Mouse (Mus musculus): ENCODE results near the gene Smcr8.
"Not testable (repeated sequence)": the region's sequence is repeated elsewhere in the genome, so short reads cannot be mapped to it uniquely, and the experiment has no call there.

Gene Smcr8

GRCm38 (mm10) chr11:60784179-60784922 is 7.0 kb downstream of the Smcr8 start:
- DNase-seq (ENCODE audit: low read depth, low spot score): no peak

- no peak for DNase-seq (ENCODE audit: low read depth, low spot score)
Measured at GRCm38 (mm10) chr11:60787595-60787994, 10.3 kb downstream of the Smcr8 start.

DNA sequence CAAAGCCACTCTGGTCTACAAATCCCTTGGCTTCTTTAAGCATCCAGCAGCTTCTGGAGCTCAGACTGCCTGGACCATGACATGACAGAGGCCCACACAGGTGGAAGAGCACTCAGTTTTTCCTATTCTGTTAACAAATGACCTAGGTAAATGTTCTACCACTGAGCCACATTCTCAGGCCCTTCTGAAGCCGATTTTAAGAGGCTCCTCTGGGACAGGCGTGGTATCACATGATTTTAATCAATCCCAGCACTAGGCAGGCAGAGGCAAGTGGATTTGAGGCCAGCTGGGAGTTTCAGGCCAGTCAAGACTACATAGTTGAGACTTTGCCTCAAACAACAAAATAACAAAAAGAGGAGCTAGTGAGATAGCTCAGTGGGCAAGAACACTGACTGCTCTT is 13.1 kb downstream of the Smcr8 start:
- no peak for DNase-seq (ENCODE audit: low read depth, low spot score)

- DNase-seq (ENCODE audit: low read depth, low spot score): no peak
Measured at GRCm38 (mm10) chr11:60796342-60796741, 19.0 kb downstream of the Smcr8 start.

GRCm38 (mm10) chr11:60799977-60800376 is 22.7 kb downstream of the Smcr8 start:
- peak; percentile 32 for DNase-seq (ENCODE audit: low read depth, low spot score)

- DNase-seq (ENCODE audit: low read depth, low spot score): no peak
Measured at GRCm38 (mm10) chr11:60800892-60801291, 23.6 kb downstream of the Smcr8 start.

GRCm38 (mm10) chr11:60808286-60809070 is 31.2 kb downstream of the Smcr8 start:
- DNase-seq (ENCODE audit: low read depth, low spot score): peak; percentile 76

DNA sequence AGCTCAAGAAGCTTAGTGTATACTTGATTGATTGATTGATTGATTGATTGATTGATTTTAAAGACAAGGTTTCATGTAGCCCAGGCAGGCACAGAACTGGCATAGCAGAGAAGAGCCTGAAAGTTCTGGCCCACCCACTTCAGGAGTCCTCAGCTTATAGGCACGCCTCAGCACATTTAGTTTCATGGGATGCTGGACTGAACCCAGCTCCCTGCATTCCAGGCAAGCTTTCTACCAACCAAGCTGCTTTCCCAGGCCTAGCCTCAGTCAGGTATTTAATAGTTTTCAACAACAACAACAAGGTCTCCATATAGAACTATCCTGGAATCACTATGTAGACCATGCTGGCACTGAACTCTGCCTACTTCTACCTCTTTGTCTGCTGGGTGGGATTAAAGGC is 32.2 kb downstream of the Smcr8 start:
- DNase-seq (ENCODE audit: low read depth, low spot score): peak; percentile 60

DNA sequence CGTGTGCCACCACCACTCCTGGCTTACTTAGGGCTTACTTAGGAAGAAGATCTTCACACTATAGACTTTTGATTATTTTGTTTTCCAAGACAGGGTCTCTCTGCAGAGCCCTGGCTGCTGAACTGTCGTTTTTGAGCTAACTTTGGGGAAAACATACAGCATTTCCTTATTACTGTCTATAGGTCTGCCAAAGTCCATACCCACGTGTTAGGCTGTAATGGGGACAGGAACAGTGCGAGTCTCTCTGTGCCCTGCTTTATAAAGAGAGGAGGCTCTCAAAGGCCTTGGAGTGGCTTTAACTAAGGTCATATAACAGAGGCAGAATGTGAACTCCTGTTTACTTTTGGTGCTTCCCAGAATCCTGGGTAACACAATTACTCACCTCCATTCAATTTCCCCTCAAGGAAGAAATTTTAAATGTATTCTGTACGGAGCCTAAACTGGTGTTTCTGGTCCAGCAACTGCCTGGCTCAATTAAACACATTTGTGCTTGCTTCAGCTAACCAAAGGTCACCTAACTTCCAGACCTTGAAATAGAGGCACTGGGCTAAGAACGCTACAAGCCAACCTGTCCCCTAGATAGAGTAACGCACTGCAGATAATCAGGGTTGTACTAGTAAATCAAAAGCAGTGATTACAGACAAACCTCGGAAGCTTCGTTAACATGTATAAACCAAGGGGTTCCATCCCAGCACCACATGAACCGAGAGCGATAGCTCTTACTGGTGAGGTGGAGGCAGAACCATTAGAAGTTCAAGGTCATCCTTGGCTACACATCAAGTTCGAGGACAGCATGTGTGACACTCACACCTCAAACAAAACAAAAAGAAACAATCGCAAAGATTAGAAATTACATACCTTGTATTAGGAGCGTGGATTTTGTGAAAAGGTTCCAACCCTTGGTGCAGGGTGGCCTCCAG is 33.0 kb downstream of the Smcr8 start:
- DNase-seq (ENCODE audit: low read depth, low spot score): peak; percentile 18

GRCm38 (mm10) chr11:60811054-60811460 is 33.7 kb downstream of the Smcr8 start:
- peak; percentile 96 for DNase-seq (ENCODE audit: low read depth, low spot score)

GRCm38 (mm10) chr11:60811618-60812017 is 34.3 kb downstream of the Smcr8 start, which contains the start of gene Shmt1:
Gene Shmt1 (minus strand): TSS chr11:60811718.
- DNase-seq (ENCODE audit: low read depth, low spot score): not testable (repeated sequence)

- no peak for DNase-seq (ENCODE audit: low read depth, low spot score)
Measured at GRCm38 (mm10) chr11:60816398-60816797, 39.1 kb downstream of the Smcr8 start.

DNA sequence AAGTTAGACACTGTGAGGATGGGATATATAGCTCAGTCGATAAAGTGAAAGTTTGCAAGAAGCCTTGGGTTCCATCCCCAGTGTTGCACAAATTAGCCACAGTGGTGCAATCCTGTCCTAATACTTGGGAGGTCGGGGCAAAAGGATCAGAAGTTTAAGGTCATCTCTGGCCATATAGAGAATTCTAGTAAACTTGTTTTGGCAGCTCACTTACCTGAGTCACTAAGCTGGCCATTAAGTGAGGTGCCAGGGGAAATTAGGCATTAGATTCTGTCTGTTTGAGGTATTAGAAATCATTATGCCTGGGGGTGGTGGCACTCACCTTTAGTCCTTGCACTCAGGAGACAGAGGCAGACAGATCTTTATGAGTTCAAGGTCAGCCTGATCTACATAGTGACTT is 46.4 kb downstream of the Smcr8 start:
- no peak for DNase-seq (ENCODE audit: low read depth, low spot score)

- no peak for DNase-seq (ENCODE audit: low read depth, low spot score)
Measured at GRCm38 (mm10) chr11:60825191-60825590, 47.9 kb downstream of the Smcr8 start.

- no peak for DNase-seq (ENCODE audit: low read depth, low spot score)
Measured at GRCm38 (mm10) chr11:60826700-60827099, 49.4 kb downstream of the Smcr8 start.

DNA sequence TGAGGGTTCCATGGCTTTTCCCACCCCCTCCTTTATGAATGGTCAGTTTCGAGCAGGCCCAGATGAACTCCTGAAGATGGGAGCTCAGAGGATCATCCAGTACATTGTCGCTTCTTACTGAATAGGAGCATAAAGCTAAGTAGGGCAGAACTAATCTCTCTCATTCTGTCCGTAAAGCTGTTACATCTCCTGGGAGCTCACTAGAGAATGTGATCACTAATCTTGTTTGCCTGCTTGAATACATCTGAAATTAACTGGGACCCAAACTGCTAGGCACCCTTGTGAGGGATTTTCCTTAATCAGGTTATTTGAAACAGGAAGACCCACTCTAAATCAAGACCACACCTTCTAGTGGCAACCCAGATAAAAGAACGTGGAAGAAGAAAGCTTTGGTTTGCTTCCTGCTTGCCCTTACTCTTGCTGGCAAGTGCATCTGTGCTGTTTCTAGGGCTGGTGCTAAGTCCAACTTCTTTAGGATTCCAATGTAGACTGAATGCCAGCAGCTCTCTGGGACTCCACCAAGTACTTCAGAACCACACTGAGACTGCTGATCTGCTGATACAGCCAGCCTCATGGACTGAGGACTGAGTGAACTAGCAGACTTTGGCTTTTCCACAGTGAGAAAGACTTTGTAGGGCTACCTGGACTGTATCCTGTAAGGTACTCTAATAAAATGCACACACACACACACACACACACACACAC is 50.1 kb downstream of the Smcr8 start:
- DNase-seq (ENCODE audit: low read depth, low spot score): no peak

- DNase-seq (ENCODE audit: low read depth, low spot score): peak; percentile 65
Measured at GRCm38 (mm10) chr11:60828903-60829302, 51.6 kb downstream of the Smcr8 start.

DNA sequence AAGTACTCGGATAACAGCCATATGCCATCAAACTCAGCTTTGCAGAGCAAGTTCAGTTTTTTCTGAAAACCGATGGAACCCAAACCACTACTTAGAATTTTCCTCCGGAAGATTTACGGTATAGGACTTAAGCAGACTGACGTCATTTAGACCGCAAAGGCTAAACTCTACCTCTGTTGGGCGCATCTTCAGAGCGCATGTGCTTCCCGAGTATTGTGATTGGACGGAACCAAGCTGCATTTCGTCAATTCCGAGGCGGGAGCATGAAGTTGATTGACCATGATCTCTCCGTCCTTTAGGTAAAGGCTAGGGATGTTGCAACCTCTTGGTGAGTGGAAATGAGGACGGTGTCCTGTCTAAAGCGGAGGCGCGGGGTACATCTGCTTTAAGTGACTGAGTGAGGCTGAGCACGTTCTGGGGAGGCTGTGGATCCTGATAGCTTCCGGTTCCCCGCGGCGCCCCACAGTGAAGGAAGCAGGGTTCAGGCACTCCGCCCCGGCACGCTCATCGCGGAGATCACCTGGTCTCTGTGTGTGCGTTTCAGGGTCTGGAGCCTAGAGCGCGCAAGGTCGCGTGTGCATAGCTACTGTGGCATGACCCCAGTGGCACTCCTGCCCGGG is 53.2 kb downstream of the Smcr8 start, which contains the start of gene Dhrs7b:
TSS of gene Dhrs7b (plus strand) at position 199 of the 620 bp plus-strand sequence.
- DNase-seq (ENCODE audit: low read depth, low spot score): peak; percentile 98

- DNase-seq (ENCODE audit: low read depth, low spot score): no peak
Measured at GRCm38 (mm10) chr11:60836897-60837296, 59.6 kb downstream of the Smcr8 start.

Data from 3T3-L1 (cell line).